Mouse (Mus musculus): ENCODE data around the gene Psmd2. TPM values are rescaled to one million over a fixed set of nuclear protein-coding genes. Genes with fewer than 3 reads are reported as not detected.
A peak's percentile ranks its signal among the peaks of the same experiment; 100 is the strongest.

Gene Psmd2
- polyA plus RNA-seq, 1 experiment from 2014 or later = 301 TPM

- H3K4me3 ChIP-seq (ENCODE audit: low read length) = no peak overlapping the region
- 0 out of 2 replicates have a peak overlapping the region, but pooled peaks have one; percentile 16 for H3K27ac ChIP-seq (ENCODE audit: low read length)
- peaks cover 21% of the 10 kb centered on the region for H3K36me3 ChIP-seq (ENCODE audit: control insufficient read depth, insufficient read depth, low read length)
- WGBS = 59% methylated on average over 8 of the region's 8 CpGs
- no peak for ATAC-seq (ENCODE audit: low read depth)
- peaks cover 25% of the 10 kb centered on the region for H3K4me1 ChIP-seq (replicated peaks; ENCODE audit: control insufficient read depth, insufficient read depth, low read length)
- no peaks in the 10 kb centered on the region; the same call in 1 of the 2 replicates for H3K27me3 ChIP-seq (ENCODE audit: control insufficient read depth, insufficient read depth, low read depth, low read length)
- H3K9me3 ChIP-seq (ENCODE audit: control insufficient read depth, low read length) = no peaks in the 10 kb centered on the region
- H3K4me2 ChIP-seq (ENCODE audit: low read depth, low read length) = no peak overlapping the region
- no peak overlapping the region for H3K9ac ChIP-seq (ENCODE audit: low read length)
Observed at GRCm38 (mm10) chr16:20694781-20695180, 43.3 kb downstream of the Psmd2 start.

GRCm38 (mm10) chr16:20695622-20696323, 44.3 kb downstream of the Psmd2 start:
- H3K36me3 ChIP-seq (ENCODE audit: control insufficient read depth, insufficient read depth, low read length) = peaks cover 11% of the 10 kb centered on the region
- H3K27me3 ChIP-seq (ENCODE audit: control insufficient read depth, insufficient read depth, low read depth, low read length) = no peaks in the 10 kb centered on the region; the same call in 1 of the 2 replicates
- H3K27ac ChIP-seq (ENCODE audit: low read length) = 0 out of 2 replicates have a peak overlapping the region, but pooled peaks have one; percentile 20
- no peaks in the 10 kb centered on the region for H3K9me3 ChIP-seq (ENCODE audit: control insufficient read depth, low read length)
- H3K4me3 ChIP-seq (ENCODE audit: low read length) = peak overlapping the region; percentile 41
- 2% methylated on average over 46 of the region's 46 CpGs for WGBS
- ATAC-seq (ENCODE audit: low read depth) = peak; percentile 39
- H3K4me2 ChIP-seq (ENCODE audit: low read depth, low read length) = peak overlapping the region; percentile 63
- H3K9ac ChIP-seq (ENCODE audit: low read length) = peak overlapping the region; percentile 60
- H3K4me1 ChIP-seq (replicated peaks; ENCODE audit: control insufficient read depth, insufficient read depth, low read length) = peaks cover 25% of the 10 kb centered on the region

GRCm38 (mm10) chr16:20699266-20699665, 47.8 kb downstream of the Psmd2 start:
- Histone ChIP-seq H3K36me3 (ENCODE audit: control insufficient read depth, insufficient read depth, low read length) (no peaks in the 10 kb centered on the region), H3K4me3 (ENCODE audit: low read length) (no peak overlapping the region), H3K4me1 (replicated peaks; ENCODE audit: control insufficient read depth, insufficient read depth, low read length) (peaks cover 27% of the 10 kb centered on the region), H3K27me3 (ENCODE audit: control insufficient read depth, insufficient read depth, low read depth, low read length) (no peaks in the 10 kb centered on the region; the same call in 1 of the 2 replicates), H3K9me3 (ENCODE audit: control insufficient read depth, low read length) (no peaks in the 10 kb centered on the region), H3K4me2 (ENCODE audit: low read depth, low read length) (no peak overlapping the region), H3K9ac (ENCODE audit: low read length) (no peak overlapping the region), H3K27ac (ENCODE audit: low read length) (no peak overlapping the region)
- 72% methylated on average over 5 of the region's 5 CpGs for WGBS
- no peak for ATAC-seq (ENCODE audit: low read depth)

- no peak overlapping the region for H3K9ac ChIP-seq (ENCODE audit: low read length)
- no peak overlapping the region for H3K27ac ChIP-seq (ENCODE audit: low read length)
- no peak overlapping the region for H3K4me3 ChIP-seq (ENCODE audit: low read length)
- no peaks in the 10 kb centered on the region for H3K9me3 ChIP-seq (ENCODE audit: control insufficient read depth, low read length)
- peaks cover 25% of the 10 kb centered on the region for H3K4me1 ChIP-seq (replicated peaks; ENCODE audit: control insufficient read depth, insufficient read depth, low read length)
- no peak overlapping the region for H3K4me2 ChIP-seq (ENCODE audit: low read depth, low read length)
- no peaks in the 10 kb centered on the region for H3K36me3 ChIP-seq (ENCODE audit: control insufficient read depth, insufficient read depth, low read length)
- H3K27me3 ChIP-seq (ENCODE audit: control insufficient read depth, insufficient read depth, low read depth, low read length) = no peaks in the 10 kb centered on the region; the same call in 1 of the 2 replicates
- WGBS = 40% methylated on average over 5 of the region's 5 CpGs
- ATAC-seq (ENCODE audit: low read depth) = no peak
Observed at GRCm38 (mm10) chr16:20700036-20700435, 48.6 kb downstream of the Psmd2 start.

GRCm38 (mm10) chr16:20701316-20701715, 49.9 kb downstream of the Psmd2 start:
- no peak for ATAC-seq (ENCODE audit: low read depth)
- H3K4me3 ChIP-seq (ENCODE audit: low read length) = no peak overlapping the region
- no peaks in the 10 kb centered on the region for H3K27me3 ChIP-seq (ENCODE audit: control insufficient read depth, insufficient read depth, low read depth, low read length)
- no peak overlapping the region for H3K9ac ChIP-seq (ENCODE audit: low read length)
- H3K4me1 ChIP-seq (replicated peaks; ENCODE audit: control insufficient read depth, insufficient read depth, low read length) = peaks cover 12% of the 10 kb centered on the region
- no peaks in the 10 kb centered on the region for H3K36me3 ChIP-seq (ENCODE audit: control insufficient read depth, insufficient read depth, low read length)
- 59% methylated on average over 7 of the region's 7 CpGs for WGBS
- no peak overlapping the region for H3K27ac ChIP-seq (ENCODE audit: low read length)
- H3K9me3 ChIP-seq (ENCODE audit: control insufficient read depth, low read length) = no peaks in the 10 kb centered on the region
- no peak overlapping the region for H3K4me2 ChIP-seq (ENCODE audit: low read depth, low read length)

- Histone ChIP-seq H3K27me3 (ENCODE audit: control insufficient read depth, insufficient read depth, low read depth, low read length) (no peaks in the 10 kb centered on the region), H3K4me1 (replicated peaks; ENCODE audit: control insufficient read depth, insufficient read depth, low read length) (peaks cover 11% of the 10 kb centered on the region), H3K4me2 (ENCODE audit: low read depth, low read length) (no peak overlapping the region), H3K4me3 (ENCODE audit: low read length) (no peak overlapping the region), H3K9ac (ENCODE audit: low read length) (peak overlapping the region; percentile 2; the same call in 1 of the 2 replicates), H3K27ac (ENCODE audit: low read length) (no peak overlapping the region), H3K36me3 (ENCODE audit: control insufficient read depth, insufficient read depth, low read length) (no peaks in the 10 kb centered on the region), H3K9me3 (ENCODE audit: control insufficient read depth, low read length) (no peaks in the 10 kb centered on the region)
- ATAC-seq (ENCODE audit: low read depth) = peak; percentile 12; the same call in 1 of the 2 replicates
- 29% methylated on average over 12 of the region's 12 CpGs for WGBS
Observed at GRCm38 (mm10) chr16:20701729-20702521, 50.5 kb downstream of the Psmd2 start.

- no peak overlapping the region for H3K4me3 ChIP-seq (ENCODE audit: low read length)
- no peaks in the 10 kb centered on the region for H3K36me3 ChIP-seq (ENCODE audit: control insufficient read depth, insufficient read depth, low read length)
- H3K27me3 ChIP-seq (ENCODE audit: control insufficient read depth, insufficient read depth, low read depth, low read length) = no peaks in the 10 kb centered on the region
- WGBS = 10% methylated on average over 8 of the region's 8 CpGs
- no peak overlapping the region for H3K4me2 ChIP-seq (ENCODE audit: low read depth, low read length)
- H3K9ac ChIP-seq (ENCODE audit: low read length) = peak overlapping the region; percentile 2; the same call in 1 of the 2 replicates
- peak; percentile 77 for ATAC-seq (ENCODE audit: low read depth)
- H3K9me3 ChIP-seq (ENCODE audit: control insufficient read depth, low read length) = no peaks in the 10 kb centered on the region
- H3K4me1 ChIP-seq (replicated peaks; ENCODE audit: control insufficient read depth, insufficient read depth, low read length) = peaks cover 11% of the 10 kb centered on the region
- H3K27ac ChIP-seq (ENCODE audit: low read length) = no peak overlapping the region
Observed at GRCm38 (mm10) chr16:20702522-20702893, 51.1 kb downstream of the Psmd2 start.

- no peak overlapping the region for H3K9ac ChIP-seq (ENCODE audit: low read length)
- H3K27me3 ChIP-seq (ENCODE audit: control insufficient read depth, insufficient read depth, low read depth, low read length) = no peaks in the 10 kb centered on the region
- no peaks in the 10 kb centered on the region for H3K36me3 ChIP-seq (ENCODE audit: control insufficient read depth, insufficient read depth, low read length)
- WGBS = 93% methylated on average over 10 of the region's 10 CpGs
- H3K9me3 ChIP-seq (ENCODE audit: control insufficient read depth, low read length) = no peaks in the 10 kb centered on the region
- H3K27ac ChIP-seq (ENCODE audit: low read length) = no peak overlapping the region
- no peak for ATAC-seq (ENCODE audit: low read depth)
- peaks cover 11% of the 10 kb centered on the region for H3K4me1 ChIP-seq (replicated peaks; ENCODE audit: control insufficient read depth, insufficient read depth, low read length)
- no peak overlapping the region for H3K4me3 ChIP-seq (ENCODE audit: low read length)
- no peak overlapping the region for H3K4me2 ChIP-seq (ENCODE audit: low read depth, low read length)
Observed at GRCm38 (mm10) chr16:20703071-20703470, 51.6 kb downstream of the Psmd2 start.

- Histone ChIP-seq H3K4me1 (replicated peaks; ENCODE audit: control insufficient read depth, insufficient read depth, low read length) (peaks cover 11% of the 10 kb centered on the region), H3K4me2 (ENCODE audit: low read depth, low read length) (no peak overlapping the region), H3K36me3 (ENCODE audit: control insufficient read depth, insufficient read depth, low read length) (no peaks in the 10 kb centered on the region), H3K9ac (ENCODE audit: low read length) (no peak overlapping the region), H3K4me3 (ENCODE audit: low read length) (no peak overlapping the region), H3K9me3 (ENCODE audit: control insufficient read depth, low read length) (no peaks in the 10 kb centered on the region), H3K27ac (ENCODE audit: low read length) (no peak overlapping the region), H3K27me3 (ENCODE audit: control insufficient read depth, insufficient read depth, low read depth, low read length) (no peaks in the 10 kb centered on the region)
- no peak for ATAC-seq (ENCODE audit: low read depth)
- WGBS = 84% methylated on average over 6 of the region's 6 CpGs
Observed at GRCm38 (mm10) chr16:20703699-20704400, 52.4 kb downstream of the Psmd2 start.
